Mouse (Mus musculus): Measurements from ENCODE around the gene Gm10160.
"Not testable (repeated sequence)": the region's sequence is repeated elsewhere in the genome, so short reads cannot be mapped to it uniquely, and the experiment has no call there.

Gene Gm10160

DNA sequence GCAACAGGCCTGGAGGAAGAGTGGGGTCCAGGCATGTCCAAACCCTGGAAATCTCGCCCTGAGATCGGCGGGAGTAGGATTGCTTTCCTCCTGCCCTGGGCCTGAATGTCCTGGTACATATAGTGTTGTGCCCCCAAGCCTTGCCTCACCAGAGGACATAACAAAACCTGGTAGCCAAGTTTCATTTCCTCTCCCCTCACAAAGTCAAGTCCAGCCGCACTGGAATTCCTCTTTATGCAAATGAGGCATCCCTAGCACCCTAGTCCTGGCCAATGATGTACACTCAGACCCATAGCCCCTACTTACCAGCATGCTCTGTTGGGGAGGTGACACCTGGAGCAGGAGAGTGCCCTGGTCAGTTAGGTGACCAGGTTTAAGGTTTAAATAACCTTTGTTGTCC is 627 bp upstream of the Gm10160 start:
- no peak for DNase-seq

DNA sequence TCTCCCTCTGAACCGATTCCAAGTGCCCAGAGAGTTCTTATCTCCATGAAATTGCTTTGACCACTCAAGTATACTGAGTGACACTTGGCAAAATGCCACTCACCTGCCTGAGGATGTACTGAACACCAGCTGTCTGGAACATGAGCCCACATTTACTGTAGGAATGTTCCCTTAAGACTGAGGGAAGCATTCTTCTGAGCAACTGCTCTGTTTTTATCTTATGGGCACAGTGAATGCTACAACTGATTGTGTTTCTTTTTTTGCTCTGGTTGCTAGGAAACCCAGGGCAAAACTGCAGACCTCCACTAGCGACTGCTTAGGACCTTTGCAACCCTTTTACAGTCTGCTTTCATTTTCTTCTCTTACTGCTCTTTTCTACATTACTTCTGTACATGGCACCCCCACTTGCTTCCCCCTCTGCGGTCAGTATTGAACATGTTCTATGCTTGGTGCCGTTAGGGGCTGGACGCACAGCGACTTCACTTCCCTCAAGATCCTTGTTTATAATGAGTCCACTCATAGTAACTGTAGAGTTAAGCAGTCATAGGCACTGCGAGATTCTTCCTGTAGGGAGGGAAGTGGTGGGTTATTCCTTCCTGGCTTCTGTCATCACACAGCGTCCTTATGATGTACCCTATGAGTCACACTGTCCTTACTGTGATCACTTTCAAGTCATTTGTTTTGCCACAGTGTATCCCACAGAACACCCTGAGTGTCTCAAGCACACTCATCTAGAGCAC is 856 bp downstream of the Gm10160 start:
- DNase-seq, result no peak

GRCm38 (mm10) chr7:81851706-81852105 is 3.9 kb downstream of the Gm10160 start:
- no peak for DNase-seq

DNA sequence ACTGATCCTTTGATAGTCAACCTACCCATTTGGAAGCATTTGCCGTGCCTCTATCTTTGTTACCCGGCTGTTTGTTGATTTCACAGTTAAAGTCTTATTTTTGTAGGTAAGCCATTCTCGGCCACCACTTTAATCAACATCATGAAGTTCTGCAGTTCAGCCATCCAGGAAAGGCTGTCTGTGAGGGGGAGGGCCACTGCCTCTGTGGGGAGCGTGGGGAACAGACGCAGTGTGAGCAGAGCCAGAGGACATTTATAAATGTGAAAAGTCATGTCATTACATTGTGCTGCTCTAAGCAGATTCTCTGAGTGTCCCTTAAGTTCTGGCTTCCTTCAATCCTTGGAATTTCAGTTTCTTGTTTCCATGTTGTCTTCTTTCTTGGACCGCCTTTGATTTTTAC is 5.4 kb downstream of the Gm10160 start:
- no peak for DNase-seq

GRCm38 (mm10) chr7:81849633-81850032 is 6.0 kb downstream of the Gm10160 start:
- no peak for DNase-seq

- no peak for DNase-seq
Observed at GRCm38 (mm10) chr7:81849214-81849613, 6.4 kb downstream of the Gm10160 start.

- no peak for DNase-seq
Observed at GRCm38 (mm10) chr7:81847777-81848176, 7.8 kb downstream of the Gm10160 start.

GRCm38 (mm10) chr7:81847010-81847409 is 8.6 kb downstream of the Gm10160 start:
- DNase-seq, result no peak

- DNase-seq, result no peak
Observed at GRCm38 (mm10) chr7:81846008-81846407, 9.6 kb downstream of the Gm10160 start.

- no peak for DNase-seq
Observed at GRCm38 (mm10) chr7:81845313-81845712, 10.3 kb downstream of the Gm10160 start.

GRCm38 (mm10) chr7:81844801-81845200 is 10.8 kb downstream of the Gm10160 start:
- DNase-seq, result no peak

GRCm38 (mm10) chr7:81843903-81844302 is 11.7 kb downstream of the Gm10160 start:
- DNase-seq, result no peak

DNA sequence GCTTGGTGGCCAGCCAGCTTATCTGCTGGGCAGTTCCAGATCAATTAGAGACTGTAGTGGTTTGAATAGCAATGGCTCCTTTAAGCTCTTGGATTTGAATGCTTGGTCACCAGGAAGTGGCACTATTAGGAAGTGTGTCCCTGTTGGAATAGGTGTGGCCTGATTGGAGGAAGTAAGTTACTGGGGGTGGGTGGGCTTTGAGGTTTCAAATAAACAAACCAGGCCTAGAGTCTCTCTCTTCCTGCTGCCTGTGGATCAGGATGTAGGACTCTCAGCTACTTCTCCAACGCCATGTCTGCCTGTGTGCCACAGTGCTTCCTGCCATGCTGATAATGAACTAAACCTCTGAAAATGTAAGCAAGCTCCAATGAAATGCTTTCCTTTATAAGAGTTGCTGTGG is 12.6 kb downstream of the Gm10160 start:
- DNase-seq, result no peak

GRCm38 (mm10) chr7:81842141-81842540 is 13.5 kb downstream of the Gm10160 start:
- no peak for DNase-seq

GRCm38 (mm10) chr7:81841439-81841838 is 14.2 kb downstream of the Gm10160 start:
- DNase-seq, result no peak

DNA sequence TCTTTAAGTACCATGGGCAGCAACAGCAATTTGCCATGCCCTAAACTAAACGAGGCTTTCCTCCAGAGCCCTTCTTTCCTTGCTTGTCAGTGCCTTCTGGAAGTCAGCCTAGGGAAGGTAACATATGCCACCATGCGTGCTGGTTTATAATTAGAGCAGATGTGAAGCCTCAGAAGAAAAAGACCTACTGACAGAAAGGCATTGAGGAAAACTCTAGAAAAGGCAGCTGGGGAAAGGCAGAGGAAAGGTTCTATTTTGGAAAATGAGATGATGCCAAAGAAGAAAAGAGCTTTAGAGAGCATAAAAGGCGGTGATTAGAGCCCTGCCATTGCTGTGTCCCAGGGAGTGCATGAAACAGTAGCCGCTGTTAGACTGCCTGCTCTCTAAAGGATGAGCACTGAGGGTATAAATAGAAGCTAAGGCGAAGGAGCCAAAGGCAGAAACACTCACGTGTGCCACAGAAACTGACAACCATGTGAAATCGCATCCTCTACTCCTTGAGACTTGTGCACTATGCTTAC is 14.9 kb downstream of the Gm10160 start:
- no peak for DNase-seq

GRCm38 (mm10) chr7:81839746-81840145 is 15.8 kb downstream of the Gm10160 start:
- no peak for DNase-seq

DNA sequence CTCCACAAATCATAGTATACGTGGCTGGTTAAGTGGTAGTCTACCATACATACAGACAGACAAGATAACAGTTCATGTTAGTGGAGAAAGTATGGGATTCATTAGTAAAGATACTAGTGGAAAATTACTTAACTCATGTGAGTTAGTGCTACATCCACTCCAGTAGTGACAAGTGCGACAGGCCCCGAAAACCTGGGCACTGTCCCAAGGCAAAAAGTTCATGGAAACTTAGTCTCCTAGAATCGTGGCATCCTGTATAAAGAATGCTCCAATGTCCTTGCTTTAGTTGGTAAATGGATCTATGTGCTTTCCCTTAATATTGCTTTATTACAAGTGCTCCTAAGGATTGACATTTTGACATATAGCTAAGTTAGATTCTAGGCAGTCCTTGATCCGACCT is 17.8 kb downstream of the Gm10160 start:
- DNase-seq, result not testable (repeated sequence)

GRCm38 (mm10) chr7:81835430-81835829 is 20.2 kb downstream of the Gm10160 start:
- no peak for DNase-seq

- no peak for DNase-seq
Observed at GRCm38 (mm10) chr7:81834847-81835246, 20.7 kb downstream of the Gm10160 start.

- DNase-seq, result peak; percentile 74 to 89
Observed at GRCm38 (mm10) chr7:81829379-81829894, 26.2 kb downstream of the Gm10160 start, which contains the start of gene Btbd1. Btbd1 (minus strand) TSS chr7:81829431.

- peak in 1 of 2 experiments; percentile 46 for DNase-seq
Observed at GRCm38 (mm10) chr7:81828681-81829378, 26.8 kb downstream of the Gm10160 start.

GRCm38 (mm10) chr7:81827806-81828667 is 27.6 kb downstream of the Gm10160 start:
- DNase-seq, result peak in 1 of 2 experiments; percentile 16
